Mouse (Mus musculus): ENCODE results near the gene 1700080E11Rik. TPM values are rescaled to one million over a fixed set of nuclear protein-coding genes. Genes with fewer than 3 reads are reported as not detected.

Gene 1700080E11Rik
- not detected in 2 replicates for polyA plus RNA-seq (2021; fragmentation: Nextera tagmentation)
- long read RNA-seq, experiment 1 = 0 reads
- long read RNA-seq, experiment 2 = 0 reads

DNA sequence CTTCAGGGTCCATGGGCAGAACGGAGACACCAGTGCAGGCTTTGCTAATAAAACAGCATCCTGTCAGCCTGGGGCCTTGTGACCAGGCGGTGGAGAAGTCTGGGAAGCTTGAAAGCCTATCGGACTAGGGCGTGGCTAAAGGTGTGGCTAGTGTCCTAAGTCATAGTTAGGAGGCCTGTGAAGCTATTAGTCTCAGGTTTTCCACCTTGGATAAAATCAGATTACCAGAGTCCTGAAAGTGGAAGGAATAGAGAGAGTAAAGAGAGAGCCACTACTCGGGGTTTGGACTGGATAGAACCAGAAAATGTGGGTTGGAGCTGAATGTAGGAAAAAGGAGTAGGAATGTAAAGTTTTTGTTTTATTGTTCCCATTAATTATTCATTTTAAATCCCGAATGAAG, at the start of gene 1700080E11Rik:
TSS of gene 1700080E11Rik (minus strand) at position 101 of the 400 bp plus-strand sequence.

DNA sequence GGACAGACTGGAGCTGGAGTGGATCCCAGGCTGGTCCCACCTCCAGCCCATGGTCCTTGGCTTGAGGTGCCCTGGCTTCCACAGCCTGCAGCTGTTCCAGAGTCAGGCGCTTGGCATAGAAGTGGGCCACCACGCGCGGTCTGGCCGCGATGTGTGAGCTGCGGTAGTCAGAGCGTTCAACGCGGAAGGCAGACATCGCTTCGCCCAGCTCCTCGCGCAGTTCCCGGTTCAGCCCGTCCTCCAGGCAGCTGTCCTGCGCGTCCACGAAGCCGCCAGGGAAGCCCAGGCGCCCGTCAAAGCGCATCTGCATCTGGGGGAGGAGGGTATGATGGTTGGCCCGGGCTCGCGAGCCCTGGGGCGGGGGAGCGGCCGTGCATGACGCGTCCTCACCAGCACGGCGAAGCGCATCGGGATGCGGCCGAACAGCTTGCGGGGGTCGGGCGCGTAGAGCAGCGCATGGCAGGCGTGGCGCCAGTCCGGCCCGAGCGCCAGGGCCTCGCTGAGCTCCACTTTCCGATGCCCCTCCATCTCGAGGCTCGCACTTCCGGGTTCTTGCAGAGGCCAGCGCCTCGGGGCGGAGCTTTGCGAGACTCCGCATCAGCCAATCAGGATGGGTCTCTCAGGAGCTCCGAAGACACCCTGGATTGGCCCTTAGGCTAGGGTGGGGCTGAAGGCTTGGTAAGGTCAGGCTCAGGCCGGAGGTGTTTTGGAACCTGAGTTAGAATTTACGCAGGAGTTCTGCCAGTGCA, 13.5 kb downstream of the 1700080E11Rik start, which contains the start of gene Nudt16:
TSS of gene Nudt16 (minus strand) at position 572 of the 749 bp plus-strand sequence.

Other genes starting within 250 kb of the 1700080E11Rik start
- 89.2 and 90.9 TPM in 2 replicates for gene Mrpl3, start 91.9 kb downstream of the 1700080E11Rik start, polyA plus RNA-seq (2021; fragmentation: Nextera tagmentation)
- 25.9 and 36.1 TPM in 2 replicates for gene Nudt16, start 13.3 kb downstream of the 1700080E11Rik start, polyA plus RNA-seq (2021; fragmentation: Nextera tagmentation)